8 mouse cellular contexts compared by ENCODE assay signal in genomic region chr4:149485825-149486206, GRCm38 (mm10). TPM values are rescaled to one million over a fixed set of nuclear protein-coding genes. Genes with fewer than 3 reads are reported as not detected.
DNase-seq lines count a peak whose midpoint lies in the region; ATAC-seq and TF ChIP-seq lines count a peak whose summit lies in the region.

No protein-coding gene starts in this region.

- peak overlapping the region; percentile 80 for H3K4me2 ChIP-seq in embryonic facial prominence, embryonic 11.5 days (ENCODE audit: low read depth, low read length)
- peak overlapping the region; percentile 85 for H3K4me2 ChIP-seq in midbrain, embryonic 12.5 days (replicated peaks)

- H3K9ac ChIP-seq in ES-E14 (ENCODE audit: insufficient read depth, low read depth, low read length, poor library complexity, severe bottlenecking): peak overlapping the region; percentile 89
- peak overlapping the region; percentile 76 for H3K9ac ChIP-seq in embryonic facial prominence, embryonic 11.5 days (replicated peaks; ENCODE audit: low read length)
- H3K9ac ChIP-seq in midbrain, embryonic 12.5 days (replicated peaks): peak overlapping the region; percentile 77

- H3K27me3 ChIP-seq in embryonic facial prominence, embryonic 11.5 days (ENCODE audit: control insufficient read depth, insufficient read depth, low read length): no peaks in the 10 kb centered on the region
- no peaks in the 10 kb centered on the region for H3K27me3 ChIP-seq in limb, embryonic 10.5 days (ENCODE audit: low read depth, poor library complexity, severe bottlenecking)
- no peaks in the 10 kb centered on the region for H3K27me3 ChIP-seq in midbrain, embryonic 12.5 days

- H3K4me1 ChIP-seq in ES-E14 (ENCODE audit: control insufficient read depth in 2 of 2, insufficient read depth in 2 of 2, low read length in 2 of 2, poor library complexity in 1 of 2): peaks cover 2 to 5% of the 10 kb centered on the region in 2 experiments; a peak in 1 of 4 replicates
- no peaks in the 10 kb centered on the region for H3K4me1 ChIP-seq in embryonic facial prominence, embryonic 11.5 days (ENCODE audit: control insufficient read depth, insufficient read depth, low read length)
- H3K4me1 ChIP-seq in limb, embryonic 10.5 days: peaks cover 20% of the 10 kb centered on the region
- H3K4me1 ChIP-seq in midbrain, embryonic 12.5 days: peaks cover 16% of the 10 kb centered on the region

- H3K27ac ChIP-seq in ES-E14 (ENCODE audit: insufficient read depth, low read depth, low read length, poor library complexity, severe bottlenecking): peak overlapping the region; percentile 54; the same call in 1 of the 2 replicates
- no peak overlapping the region for H3K27ac ChIP-seq in embryonic facial prominence, embryonic 11.5 days (replicated peaks; ENCODE audit: low read depth, low read length)
- H3K27ac ChIP-seq in limb, embryonic 10.5 days: peak overlapping the region; percentile 88
- peak overlapping the region; percentile 63; the same call in 1 of the 2 replicates for H3K27ac ChIP-seq in midbrain, embryonic 12.5 days (replicated peaks)

- no peaks in the 10 kb centered on the region for H3K9me3 ChIP-seq in ES-E14 (ENCODE audit: control insufficient read depth, insufficient read depth, low read depth, low read length)
- H3K9me3 ChIP-seq in embryonic facial prominence, embryonic 11.5 days (replicated peaks; ENCODE audit: control insufficient read depth, low read length): no peaks in the 10 kb centered on the region
- no peaks in the 10 kb centered on the region for H3K9me3 ChIP-seq in limb, embryonic 10.5 days (replicated peaks)
- no peaks in the 10 kb centered on the region for H3K9me3 ChIP-seq in midbrain, embryonic 12.5 days

- peak; percentile 22 to 25 for DNase-seq in cerebellum, adult 18-20 months
- DNase-seq in ES-E14 (ENCODE audit: low read depth, low spot score): no peak
- DNase-seq in embryonic facial prominence, embryonic 11.5 days (ENCODE audit: low spot score): peak; percentile 58
- peak; percentile 50 to 56 for DNase-seq in heart, postnatal 10 days
- DNase-seq in limb, embryonic 10.5 days (ENCODE audit: low spot score): peak; percentile 46
- no peak for DNase-seq in gastrocnemius, adult 18-20 months (ENCODE audit: low spot score)

- H3K4me3 ChIP-seq in ES-E14 (ENCODE audit: insufficient read depth in 1 of 2, low read depth in 1 of 2, low read length in 2 of 2, poor library complexity in 1 of 2, severe bottlenecking in 1 of 2): peak overlapping the region; percentile 90 to 95
- peak overlapping the region; percentile 82 for H3K4me3 ChIP-seq in embryonic facial prominence, embryonic 11.5 days (ENCODE audit: low read depth, low read length)
- H3K4me3 ChIP-seq in limb, embryonic 10.5 days: peak overlapping the region; percentile 72
- peak overlapping the region; percentile 87 for H3K4me3 ChIP-seq in midbrain, embryonic 12.5 days

- H3K36me3 ChIP-seq in ES-E14 (ENCODE audit: control insufficient read depth, insufficient read depth, low read length, poor library complexity, severe bottlenecking): peaks cover 19% of the 10 kb centered on the region
- H3K36me3 ChIP-seq in embryonic facial prominence, embryonic 11.5 days (replicated peaks; ENCODE audit: control insufficient read depth, insufficient read depth, low read depth, low read length): peaks cover 10% of the 10 kb centered on the region
- H3K36me3 ChIP-seq in limb, embryonic 10.5 days: peaks cover 41% of the 10 kb centered on the region
- H3K36me3 ChIP-seq in midbrain, embryonic 12.5 days: peaks cover 40% of the 10 kb centered on the region

- under 1% methylated on average over 10 of the region's 10 CpGs for WGBS in embryonic facial prominence, embryonic 11.5 days
- WGBS in limb, embryonic 10.5 days: under 1% methylated on average over 10 of the region's 10 CpGs
- WGBS in midbrain, embryonic 12.5 days: under 1% methylated on average over 10 of the region's 10 CpGs

- intact Hi-C loops in heart, postnatal 10 days (cut with DNase I): loop anchor here (1.0 to 10.0 kb wide), 2 partner anchors 57 to 341 kb away; no protein-coding TSS in a partner anchor

- in situ Hi-C loops in ES-E14 (cut with MboI; ENCODE audit: low sequenced_read_pairs in 2 of 2, unreplicated experiment in 2 of 2): no loop called here

- no peak for ATAC-seq in cerebellum, adult (ENCODE audit: insufficient number of reproducible peaks, low FRiP score, low TSS enrichment)
- ATAC-seq in embryonic facial prominence, embryonic 11.5 days (replicated peaks; ENCODE audit: insufficient number of reproducible peaks, low FRiP score, low TSS enrichment, low read depth): no peak; the same call in 1 of the 2 replicates
- no peak for ATAC-seq in midbrain, embryonic 12.5 days (ENCODE audit: low FRiP score, low read depth)

TF ChIP-seq in ES-E14, 5 proteins besides CTCF, POLR2A, EP300 and RAD21:
- TF ChIP-seq ZNF384 (IDR thresholded peaks at IDR 0.05; ENCODE audit: low read depth, low read length) (no peak), MAFK (IDR thresholded peaks at IDR 0.05; ENCODE audit: insufficient read depth, low read depth, low read length) (no peak)

RNA-seq across cellular contexts. Expression of gene Lzic, which starts 0.8 kb away (rescaled TPM):
- 27.0 and 29.1 TPM in 2 replicates for total RNA-seq in ES-E14 (2012; rRNA removed)
- 58.5 and 61.2 TPM in 2 replicates for polyA plus RNA-seq in embryonic facial prominence, embryonic 11.5 days (2014; fragmentation: Nextera tagmentation; extraction: Ambion mirVana)
- total RNA-seq in heart, postnatal 10 days (2021): 10 to 100 TPM; 54.9 to 59.9 TPM
- polyA plus RNA-seq in limb, embryonic 10.5 days (2016; fragmentation: Nextera tagmentation; extraction: Ambion mirVana): 55.1 and 55.4 TPM in 2 replicates
- 48.4 and 55.2 TPM in 2 replicates for polyA plus RNA-seq in midbrain, embryonic 12.5 days (2016; fragmentation: Nextera tagmentation; extraction: Ambion mirVana)
- total RNA-seq in gastrocnemius, adult 18-20 months (2021): 10 to 100 TPM; 13.1 to 14.1 TPM

RNA-seq across cellular contexts. Expression of gene Nmnat1, which starts 0.8 kb away (rescaled TPM):
- 8.5 and 11.0 TPM in 2 replicates for total RNA-seq in ES-E14 (2012; rRNA removed)
- 12.2 and 12.3 TPM in 2 replicates for polyA plus RNA-seq in embryonic facial prominence, embryonic 11.5 days (2014; fragmentation: Nextera tagmentation; extraction: Ambion mirVana)
- total RNA-seq in heart, postnatal 10 days (2021): 10 to 100 TPM; 20.0 to 20.5 TPM
- 16.1 and 16.8 TPM in 2 replicates for polyA plus RNA-seq in limb, embryonic 10.5 days (2016; fragmentation: Nextera tagmentation; extraction: Ambion mirVana)
- 13.9 and 14.7 TPM in 2 replicates for polyA plus RNA-seq in midbrain, embryonic 12.5 days (2016; fragmentation: Nextera tagmentation; extraction: Ambion mirVana)
- 10 to 100 TPM; 33.1 to 33.5 TPM for total RNA-seq in gastrocnemius, adult 18-20 months (2021)

RNA-seq across cellular contexts. Expression of gene Tmem274, which starts 8.6 kb away (rescaled TPM):
- total RNA-seq in ES-E14 (2012; rRNA removed): not detected in 2 replicates
- not detected in 2 replicates for polyA plus RNA-seq in embryonic facial prominence, embryonic 11.5 days (2014; fragmentation: Nextera tagmentation; extraction: Ambion mirVana)
- not detected for total RNA-seq in heart, postnatal 10 days (2021)
- 0.26 and 0.83 TPM in 2 replicates for polyA plus RNA-seq in limb, embryonic 10.5 days (2016; fragmentation: Nextera tagmentation; extraction: Ambion mirVana)
- polyA plus RNA-seq in midbrain, embryonic 12.5 days (2016; fragmentation: Nextera tagmentation; extraction: Ambion mirVana): 0.31 and 0.41 TPM in 2 replicates
- total RNA-seq in gastrocnemius, adult 18-20 months (2021): not detected

RNA-seq across cellular contexts. Expression of gene Rbp7, which starts 31.0 kb away (rescaled TPM):
- total RNA-seq in ES-E14 (2012; rRNA removed): 1.4 and 2.7 TPM in 2 replicates
- polyA plus RNA-seq in embryonic facial prominence, embryonic 11.5 days (2014; fragmentation: Nextera tagmentation; extraction: Ambion mirVana): not detected in 2 replicates
- 10 to 100 TPM; 35.2 to 76.0 TPM for total RNA-seq in heart, postnatal 10 days (2021)
- polyA plus RNA-seq in limb, embryonic 10.5 days (2016; fragmentation: Nextera tagmentation; extraction: Ambion mirVana): not detected in 2 replicates
- polyA plus RNA-seq in midbrain, embryonic 12.5 days (2016; fragmentation: Nextera tagmentation; extraction: Ambion mirVana): not detected in 2 replicates
- total RNA-seq in gastrocnemius, adult 18-20 months (2021): 10 to 100 TPM; 14.6 to 15.4 TPM

RNA-seq across cellular contexts. Expression of gene Ctnnbip1, which starts 32.2 kb away (rescaled TPM):
- 18.3 and 19.0 TPM in 2 replicates for total RNA-seq in ES-E14 (2012; rRNA removed)
- polyA plus RNA-seq in embryonic facial prominence, embryonic 11.5 days (2014; fragmentation: Nextera tagmentation; extraction: Ambion mirVana): 68.8 and 70.4 TPM in 2 replicates
- 10 to 100 TPM; 57.2 to 63.7 TPM for total RNA-seq in heart, postnatal 10 days (2021)
- 67.1 and 78.4 TPM in 2 replicates for polyA plus RNA-seq in limb, embryonic 10.5 days (2016; fragmentation: Nextera tagmentation; extraction: Ambion mirVana)
- 66.3 and 68.2 TPM in 2 replicates for polyA plus RNA-seq in midbrain, embryonic 12.5 days (2016; fragmentation: Nextera tagmentation; extraction: Ambion mirVana)
- total RNA-seq in gastrocnemius, adult 18-20 months (2021): 10 to 100 TPM; 17.7 to 19.0 TPM

Comparison
In these comparisons a context has a peak if more than half of its experiments do, and no peak if none do; other contexts are left out.
1. DNase-seq: peak in cerebellum, adult 18-20 months (2 of 2), embryonic facial prominence, embryonic 11.5 days (single experiment), heart, postnatal 10 days (2 of 2) and limb, embryonic 10.5 days (single experiment); none in ES-E14 (single experiment) and gastrocnemius, adult 18-20 months (single experiment).
2. Peak in every context shown above with its lines, with median percentiles within 50 percentile points of each other: H3K4me3 ChIP-seq and H3K9ac ChIP-seq.